Mouse (Mus musculus) testis, adult 2 months (tissue): Measurements from ENCODE around the gene Cnbp.

Experiments used
- CTCF ChIP-seq: fragments of 200-500 bp; IDR thresholded peaks from 2 replicates; pipeline ENCODE4 v1.5.1; 2012; ENCODE audit warnings: low read depth, mild to moderate bottlenecking, inconsistent platforms, low read length, moderate library complexity; ENCODE audit not compliant: control insufficient read depth, insufficient read depth, insufficient replicate concordance
- POLR2A ChIP-seq: fragments of 200-500 bp; IDR thresholded peaks from 2 replicates; pipeline ENCODE4 v1.6.1; 2012; ENCODE audit warnings: low read depth, mild to moderate bottlenecking, inconsistent platforms, low read length, moderate library complexity; ENCODE audit not compliant: control insufficient read depth

DNA sequence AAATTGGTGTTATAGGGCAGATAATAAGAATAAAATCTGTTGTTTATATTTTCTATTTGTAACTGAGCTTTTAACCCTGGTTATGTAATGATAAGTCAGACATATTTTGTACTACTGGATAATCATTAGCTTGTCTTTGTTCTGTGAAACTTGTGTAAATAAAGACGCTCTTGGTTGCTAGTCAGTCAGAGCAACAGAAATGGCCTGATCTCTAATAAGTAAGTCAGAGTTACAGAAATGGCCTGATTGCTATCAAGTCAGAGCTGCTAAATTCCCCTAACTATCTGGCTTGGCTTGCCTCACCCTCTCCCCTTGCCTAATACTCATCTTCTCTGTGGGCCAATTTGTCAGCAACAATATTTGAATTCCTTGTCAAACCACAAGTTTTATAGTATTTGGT is 35.8 kb upstream of the Cnbp start:
- TF ChIP-seq CTCF (no peak), POLR2A (no peak)
